Mouse (Mus musculus) liver, postnatal 0 days (tissue): Measurements from ENCODE around the gene 2010111I01Rik. TPM values are rescaled to one million over a fixed set of nuclear protein-coding genes. Genes with fewer than 3 reads are reported as not detected.
"Not testable (repeated sequence)": the region's sequence is repeated elsewhere in the genome, so short reads cannot be mapped to it uniquely, and the experiment has no call there.

Experiments used
- ATAC-seq: fragments of 200-750 bp; cut with Nextera tagmentation; 2 replicates; pipeline ENCODE4 v1.8.0; 2017; ENCODE audit warnings: mild to moderate bottlenecking, moderate library complexity
- DNase-seq: peaks from one replicate; pipeline ENCODE4 v3.0.0-alpha.2; 2016
- H3K27ac ChIP-seq: fragments of 300-500 bp; sonication (generic); 2 replicates; pipeline ENCODE4 v1.5.1; 2014; ENCODE audit warnings: antibody characterized with exemption, moderate library complexity, mild to moderate bottlenecking, low read depth
- H3K27me3 ChIP-seq: fragments of 300-500 bp; sonication (generic); 2 replicates; pipeline ENCODE4 v1.6.1; 2014; ENCODE audit warnings: low read length, control low read depth, mixed read lengths; ENCODE audit not compliant: insufficient read depth
- H3K36me3 ChIP-seq: fragments of 300-500 bp; sonication (generic); replicated peaks from 2 replicates; pipeline ENCODE4 v1.6.1; 2014; ENCODE audit warnings: mild to moderate bottlenecking, control low read depth, low read length, moderate library complexity, mixed read lengths; ENCODE audit not compliant: insufficient read depth
- H3K4me1 ChIP-seq: fragments of 300-500 bp; sonication (generic); 2 replicates; pipeline ENCODE4 v1.6.1; 2014; ENCODE audit warnings: antibody characterized with exemption, mild to moderate bottlenecking, control low read depth; ENCODE audit not compliant: insufficient read depth
- H3K4me2 ChIP-seq: fragments of 300-500 bp; sonication (generic); 2 replicates; pipeline ENCODE4 v1.6.1; 2014; ENCODE audit warnings: low read depth, mild to moderate bottlenecking, low read length, moderate library complexity, mixed read lengths
- H3K4me3 ChIP-seq: fragments of 300-500 bp; sonication (generic); 2 replicates; pipeline ENCODE4 v1.5.1; 2014; ENCODE audit warnings: low read depth, low read length
- H3K9ac ChIP-seq: fragments of 300-500 bp; sonication (generic); replicated peaks from 2 replicates; pipeline ENCODE4 v1.6.1; 2014; ENCODE audit warnings: mild to moderate bottlenecking, moderate library complexity
- H3K9me3 ChIP-seq: fragments of 300-500 bp; sonication (generic); 2 replicates; pipeline ENCODE4 v1.6.1; 2016; ENCODE audit warnings: mild to moderate bottlenecking, control low read depth, low read length, mixed read lengths
- CTCF ChIP-seq: sonication (generic); IDR thresholded peaks from 2 replicates; pipeline ENCODE4 v1.5.1; 2016; ENCODE audit warnings: antibody characterized with exemption, low read depth
- EP300 ChIP-seq: IDR thresholded peaks from 2 replicates; pipeline ENCODE4 v1.6.1; 2016; ENCODE audit warnings: antibody characterized with exemption, low read depth, mild to moderate bottlenecking
- WGBS: fragments of 180-500 bp; shearing (Covaris S2); extraction: QIAGEN DNeasy Blood & Tissue Kit; methylation state at CpG from one replicate; pipeline ENCODE4 v1.1.7; 2014; ENCODE audit not compliant: insufficient replicate concordance; 5-methylcytosine and 5-hydroxymethylcytosine counted together
- polyA plus RNA-seq: library from polyadenylated mRNA; unstranded; fragments of >200 nt; fragmentation: Nextera tagmentation; extraction: Ambion mirVana; gene quantifications from 2 replicates; pipeline ENCODE4 v1.2.1, GENCODE M21; 2015

The 2010111I01Rik gene
- polyA plus RNA-seq, 1 experiment from 2014 or later, result 22.9 TPM

- DNase-seq (peak; percentile 72), ATAC-seq (peak; percentile 77)
- H3K27ac ChIP-seq, result no peak overlapping the region
- H3K4me3 ChIP-seq, result no peak overlapping the region
- WGBS, result 50% methylated on average over 1 of the region's 1 CpGs
- H3K36me3 ChIP-seq, result no peaks in the 10 kb centered on the region
- no peaks in the 10 kb centered on the region for H3K9me3 ChIP-seq
- no peaks in the 10 kb centered on the region for H3K27me3 ChIP-seq
- no peak overlapping the region for H3K4me2 ChIP-seq
- peaks cover 15% of the 10 kb centered on the region for H3K4me1 ChIP-seq
- TF ChIP-seq EP300 (no peak), CTCF (peak; percentile 79)
- H3K9ac ChIP-seq, result no peak overlapping the region
These were observed 38.2 kb upstream of the 2010111I01Rik start for GRCm38 (mm10) chr13:62926479-62926878.

GRCm38 (mm10) chr13:62927470-62927869 lies 37.2 kb upstream of the 2010111I01Rik start:
- DNase-seq (no peak), ATAC-seq (peak; percentile 81)
- H3K4me2 ChIP-seq, result no peak overlapping the region
- WGBS, result 40% methylated on average over 1 of the region's 1 CpGs
- no peaks in the 10 kb centered on the region for H3K9me3 ChIP-seq
- H3K27me3 ChIP-seq, result no peaks in the 10 kb centered on the region
- H3K4me1 ChIP-seq, result peaks cover 15% of the 10 kb centered on the region
- TF ChIP-seq EP300, result 0 out of 2 replicates have a peak, but pooled peaks have one; percentile 14
- TF ChIP-seq CTCF, result no peak
- no peak overlapping the region for H3K4me3 ChIP-seq
- no peak overlapping the region for H3K9ac ChIP-seq
- peak overlapping the region; percentile 34; the same call in 1 of the 2 replicates for H3K27ac ChIP-seq
- no peaks in the 10 kb centered on the region for H3K36me3 ChIP-seq

- WGBS, result 81% methylated on average over 3 of the region's 3 CpGs
- not testable (repeated sequence) for H3K9me3 ChIP-seq, ATAC-seq, H3K4me2 ChIP-seq, DNase-seq, H3K9ac ChIP-seq, H3K4me3 ChIP-seq, H3K27ac ChIP-seq, H3K27me3 ChIP-seq, H3K36me3 ChIP-seq
- H3K4me1 ChIP-seq, result peaks cover 15% of the 10 kb centered on the region
These were observed 35.5 kb upstream of the 2010111I01Rik start for GRCm38 (mm10) chr13:62929144-62929543.

GRCm38 (mm10) chr13:62929766-62930389 lies 34.8 kb upstream of the 2010111I01Rik start:
- Histone ChIP-seq H3K9me3 (no peaks in the 10 kb centered on the region), H3K27me3 (no peaks in the 10 kb centered on the region), H3K4me1 (peaks cover 15% of the 10 kb centered on the region), H3K4me3 (no peak overlapping the region), H3K4me2 (no peak overlapping the region), H3K27ac (no peak overlapping the region), H3K36me3 (no peaks in the 10 kb centered on the region), H3K9ac (no peak overlapping the region)
- ATAC-seq (no peak), DNase-seq (peak; percentile 26)
- TF ChIP-seq CTCF, result no peak
- no peak for TF ChIP-seq EP300
- 69% methylated on average over 9 of the region's 9 CpGs for WGBS

- TF ChIP-seq CTCF (no peak), EP300 (no peak)
- H3K27ac ChIP-seq, result no peak overlapping the region
- H3K9me3 ChIP-seq, result no peaks in the 10 kb centered on the region
- peaks cover 10% of the 10 kb centered on the region; the same call in 1 of the 2 replicates for H3K4me1 ChIP-seq
- DNase-seq (no peak), ATAC-seq (no peak)
- no peak overlapping the region for H3K9ac ChIP-seq
- H3K4me3 ChIP-seq, result no peak overlapping the region
- 85% methylated on average over 4 of the region's 4 CpGs for WGBS
- no peaks in the 10 kb centered on the region for H3K36me3 ChIP-seq
- no peaks in the 10 kb centered on the region for H3K27me3 ChIP-seq
- H3K4me2 ChIP-seq, result no peak overlapping the region
These were observed 32.2 kb upstream of the 2010111I01Rik start for GRCm38 (mm10) chr13:62932452-62932851.

- Histone ChIP-seq H3K4me3 (no peak overlapping the region), H3K9ac (no peak overlapping the region), H3K4me2 (peak overlapping the region; percentile 46), H3K27me3 (no peaks in the 10 kb centered on the region), H3K27ac (no peak overlapping the region), H3K36me3 (no peaks in the 10 kb centered on the region), H3K9me3 (no peaks in the 10 kb centered on the region), H3K4me1 (0 out of 2 replicates have a peak, but pooled peaks cover 3% of the 10 kb centered on the region)
- WGBS, result 30% methylated on average over 3 of the region's 3 CpGs
- ATAC-seq, result peak; percentile 79
- TF ChIP-seq CTCF (no peak), EP300 (peak; percentile 83)
- DNase-seq, result no peak
These were observed 25.3 kb upstream of the 2010111I01Rik start for GRCm38 (mm10) chr13:62939371-62939770.
